Mouse (Mus musculus) bone marrow, adult 2 months (tissue): Measurements from ENCODE around the gene Medag. TPM values are rescaled to one million over a fixed set of nuclear protein-coding genes. Genes with fewer than 3 reads are reported as not detected.
A peak's percentile ranks its signal among the peaks of the same experiment; 100 is the strongest.

Experiments
- H3K27ac ChIP-seq: fragments of 200-500 bp; 2 replicates; pipeline ENCODE4 v1.5.1; 2012; ENCODE audit warnings: low read depth, mild to moderate bottlenecking, control low read depth, inconsistent platforms, low read length; ENCODE audit not compliant: control insufficient read depth, poor library complexity, insufficient read depth
- H3K4me1 ChIP-seq: fragments of 200-500 bp; 2 replicates; pipeline ENCODE4 v1.6.1; 2011; ENCODE audit warnings: low read length; ENCODE audit not compliant: control insufficient read depth, insufficient read depth
- H3K4me3 ChIP-seq: fragments of 200-500 bp; replicated peaks from 2 replicates; pipeline ENCODE3; 2011; ENCODE audit warnings: mild to moderate bottlenecking, low read depth, low read length, control low read depth; ENCODE audit not compliant: control insufficient read depth
- CTCF ChIP-seq: fragments of 200-500 bp; IDR thresholded peaks from 2 replicates; pipeline ENCODE4 v1.5.1; 2011; ENCODE audit warnings: low read length, control low read depth; ENCODE audit not compliant: control insufficient read depth, insufficient read depth
- POLR2A ChIP-seq: fragments of 200-500 bp; IDR thresholded peaks from 2 replicates; pipeline ENCODE4 v1.6.1; 2011; ENCODE audit warnings: low read depth, mild to moderate bottlenecking, control low read depth, low read length, borderline replicate concordance; ENCODE audit not compliant: control insufficient read depth
- WGBS: fragments of 180-500 bp; shearing (Covaris S2); methylation state at CpG from one replicate; pipeline ENCODE4 v1.1.7; 2018; 5-methylcytosine and 5-hydroxymethylcytosine counted together
- polyA plus RNA-seq: library from polyadenylated mRNA; stranded (reverse); fragments of >200 nt; gene quantifications from 2 replicates; pipeline ENCODE4 v1.2.4, GENCODE M21; 2011; ENCODE audit warnings: low replicate concordance; ENCODE audit not compliant: missing spikeins, insufficient read depth, insufficient read length

The Medag gene
- polyA plus RNA-seq, 1 experiment = 1.9 TPM

DNA sequence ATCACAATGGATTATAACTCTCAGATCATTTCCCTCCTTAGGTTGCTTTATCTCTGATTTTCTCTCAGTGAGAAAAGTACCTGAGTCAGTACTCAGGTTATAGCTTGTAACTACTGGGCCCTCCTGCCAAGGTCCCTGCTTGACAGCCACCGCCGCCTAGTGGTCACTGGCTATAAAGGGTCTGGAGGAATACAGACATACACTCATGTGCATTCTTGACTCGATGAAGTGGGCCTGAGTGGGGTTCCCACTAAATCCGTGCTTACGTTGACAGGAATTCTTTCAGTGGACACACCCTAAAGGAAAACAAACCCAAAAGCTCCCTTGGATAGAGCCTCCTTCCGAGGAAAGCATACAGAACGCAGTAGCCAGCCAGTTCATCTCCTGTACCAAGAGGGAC lies 45.0 kb downstream of the Medag start:
- H3K4me3 ChIP-seq = no peak overlapping the region
- WGBS = 86% methylated on average over 7 of the region's 7 CpGs
- no peak overlapping the region for H3K27ac ChIP-seq
- TF ChIP-seq CTCF (peak; percentile 26; the same call in 1 of the 2 replicates), POLR2A (no peak)
- no peaks in the 10 kb centered on the region for H3K4me1 ChIP-seq

DNA sequence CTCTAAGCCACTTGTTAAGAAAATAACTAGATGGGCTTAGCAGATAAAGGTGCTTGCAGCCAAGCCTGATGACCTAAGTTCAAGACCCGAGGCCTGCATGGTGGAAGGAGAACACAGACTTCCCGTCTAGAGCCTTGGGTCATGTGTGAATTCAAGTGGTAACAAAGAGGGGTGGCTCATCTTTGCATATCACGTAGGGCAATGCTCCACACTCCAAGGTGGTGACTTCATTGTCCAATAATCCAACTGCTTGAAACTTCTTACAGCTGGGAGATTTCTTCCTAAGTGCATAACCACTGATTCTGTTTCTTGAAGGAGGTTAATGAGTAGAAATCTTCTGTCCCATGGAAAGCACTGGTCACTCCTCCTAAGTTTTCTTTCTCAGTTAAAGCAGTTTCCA lies 50.5 kb downstream of the Medag start:
- Histone ChIP-seq H3K27ac (no peak overlapping the region), H3K4me1 (no peaks in the 10 kb centered on the region), H3K4me3 (no peak overlapping the region)
- TF ChIP-seq CTCF = no peak
- no peak for TF ChIP-seq POLR2A
- 81% methylated on average over 3 of the region's 3 CpGs for WGBS

DNA sequence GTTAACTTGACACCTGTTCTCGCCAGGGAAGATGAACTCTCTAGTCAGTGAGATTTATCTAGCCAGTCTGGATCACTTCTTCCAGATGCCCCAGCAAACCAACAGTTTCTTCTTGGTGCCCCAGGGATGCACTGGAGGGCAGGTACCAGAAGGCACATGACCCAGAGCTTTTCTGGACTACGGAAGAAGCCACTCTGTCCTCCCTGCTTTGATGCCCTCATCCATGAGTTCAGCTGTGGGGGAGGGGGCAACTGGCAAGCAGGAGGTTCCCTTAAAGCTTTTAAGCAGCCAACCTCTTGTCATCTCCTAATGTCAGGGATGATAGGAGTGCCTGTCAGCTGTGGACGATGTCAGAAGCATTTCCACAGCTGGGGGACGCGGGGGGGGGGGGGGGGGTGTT lies 53.8 kb downstream of the Medag start:
- no peaks in the 10 kb centered on the region for H3K4me1 ChIP-seq
- no peak overlapping the region for H3K4me3 ChIP-seq
- H3K27ac ChIP-seq = no peak overlapping the region
- WGBS = 78% methylated on average over 5 of the region's 5 CpGs
- no peak for TF ChIP-seq POLR2A
- TF ChIP-seq CTCF = no peak

DNA sequence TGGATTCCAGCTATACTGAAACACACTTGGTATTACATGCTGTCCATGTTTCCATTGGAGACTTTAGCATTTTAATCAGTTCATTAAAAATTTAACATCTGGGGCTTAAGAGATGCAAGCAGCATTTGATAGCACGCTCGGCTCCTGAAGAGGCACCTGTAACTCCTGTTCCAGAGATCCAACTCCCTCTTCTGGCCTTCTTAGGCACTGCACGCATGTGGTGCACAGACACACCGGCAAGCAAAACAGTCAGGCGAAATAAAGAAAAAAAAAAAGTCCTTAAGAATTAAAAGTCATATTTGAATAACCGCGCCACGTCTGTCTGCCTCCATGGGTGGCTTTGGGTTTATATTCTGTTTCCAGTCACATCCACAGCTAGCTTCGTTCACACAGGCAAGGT lies 62.6 kb downstream of the Medag start:
- 87% methylated on average over 9 of the region's 9 CpGs for WGBS
- no peaks in the 10 kb centered on the region for H3K4me1 ChIP-seq
- no peak for TF ChIP-seq POLR2A
- TF ChIP-seq CTCF = no peak
- no peak overlapping the region for H3K4me3 ChIP-seq
- H3K27ac ChIP-seq = no peak overlapping the region

DNA sequence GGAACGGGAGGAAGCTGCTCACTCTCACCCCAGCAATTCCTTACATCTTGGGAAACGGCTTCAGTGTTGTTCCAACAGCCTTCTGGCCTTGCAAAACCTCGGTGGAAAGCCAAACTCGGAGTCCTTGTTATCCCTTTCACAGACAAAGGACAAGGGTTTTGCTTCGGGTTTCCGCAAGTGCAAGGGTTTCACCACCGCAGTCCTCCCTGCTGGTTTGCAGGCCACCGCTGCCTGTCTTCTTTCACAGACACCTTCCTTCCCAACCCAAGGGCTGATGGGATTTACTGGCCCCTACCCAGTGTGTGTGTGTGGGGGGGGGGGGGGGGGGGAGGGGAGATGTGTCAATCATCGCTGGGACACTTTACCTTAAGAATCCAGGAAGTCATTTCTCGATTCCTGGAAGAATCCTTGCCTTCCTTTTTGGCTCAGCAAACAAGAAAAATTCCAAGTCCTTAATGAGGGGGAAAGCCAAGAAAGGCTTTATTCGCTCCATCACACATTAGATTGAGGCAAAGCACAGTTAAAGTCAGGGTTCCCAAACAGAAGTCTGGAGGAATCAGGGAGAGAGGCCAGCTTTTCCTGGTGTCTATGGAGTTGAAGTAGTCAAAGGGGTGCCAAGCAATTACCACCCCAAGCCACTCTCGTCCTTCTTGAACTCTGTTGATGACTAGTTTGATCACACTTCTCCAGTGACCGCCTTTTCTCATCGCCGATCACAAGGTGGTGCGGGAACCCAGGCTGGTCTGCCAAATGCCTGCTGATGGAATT lies 63.3 kb downstream of the Medag start:
- H3K4me3 ChIP-seq = no peak overlapping the region
- no peak for TF ChIP-seq POLR2A
- TF ChIP-seq CTCF = no peak
- WGBS = 87% methylated on average over 16 of the region's 16 CpGs
- no peak overlapping the region for H3K27ac ChIP-seq
- no peaks in the 10 kb centered on the region for H3K4me1 ChIP-seq

Other genes starting within 250 kb of the Medag start
- gene Uspl1, start 227.4 kb upstream of the Medag start, polyA plus RNA-seq = 20.2 and 26.5 TPM in 2 replicates
- 231 and 248 TPM in 2 replicates for gene Hmgb1, start 227.3 kb upstream of the Medag start, polyA plus RNA-seq
- gene Alox5ap, start 147.0 kb upstream of the Medag start, polyA plus RNA-seq = 150 and 287 TPM in 2 replicates
- gene Tex26, start 27.9 kb downstream of the Medag start, polyA plus RNA-seq = not detected in 2 replicates
- gene Wdr95, start 116.9 kb downstream of the Medag start, polyA plus RNA-seq = 1.9 TPM in 1 of 2 replicates, not detected in the other
- 19.9 and 27.3 TPM in 2 replicates for gene Hsph1, start 224.6 kb downstream of the Medag start, polyA plus RNA-seq